Mouse (Mus musculus) adrenal gland, postnatal 0 days (tissue): Measurements from ENCODE around the gene Btbd35f13. TPM values are rescaled to one million over a fixed set of nuclear protein-coding genes. Genes with fewer than 3 reads are reported as not detected.

ENCODE experiments used
- polyA plus RNA-seq: library from polyadenylated mRNA; unstranded; fragments of >200 nt; fragmentation: Nextera tagmentation; extraction: Ambion mirVana; gene quantifications from 2 replicates; pipeline ENCODE4 v1.2.1, GENCODE M21; 2015

Gene Btbd35f13
- not detected in 2 replicates for polyA plus RNA-seq

GRCm38 (mm10) chrX:33656872-33657271 is at the start of gene Btbd35f13:
Btbd35f13 (plus strand) TSS chrX:33657172.

GRCm38 (mm10) chrX:33702249-33702648 is 45.3 kb downstream of the Btbd35f13 start, which contains the start of gene Btbd35f14:
Btbd35f14 (minus strand) TSS chrX:33702349.

Other genes with a start within 250 kb of the Btbd35f13 start
- not detected in 2 replicates for gene Btbd35f15, start 79.9 kb upstream of the Btbd35f13 start, polyA plus RNA-seq
- gene Btbd35f14, start 45.2 kb downstream of the Btbd35f13 start, polyA plus RNA-seq: not detected in 2 replicates